Mouse (Mus musculus) testis, adult 2 months (tissue): ENCODE data around the gene Nat10.

Experiments used
- CTCF ChIP-seq: fragments of 200-500 bp; IDR thresholded peaks from 2 replicates; pipeline ENCODE4 v1.5.1; 2012; ENCODE audit warnings: low read depth, mild to moderate bottlenecking, inconsistent platforms, low read length, moderate library complexity; ENCODE audit not compliant: control insufficient read depth, insufficient read depth, insufficient replicate concordance
- POLR2A ChIP-seq: fragments of 200-500 bp; IDR thresholded peaks from 2 replicates; pipeline ENCODE4 v1.6.1; 2012; ENCODE audit warnings: low read depth, mild to moderate bottlenecking, inconsistent platforms, low read length, moderate library complexity; ENCODE audit not compliant: control insufficient read depth

DNA sequence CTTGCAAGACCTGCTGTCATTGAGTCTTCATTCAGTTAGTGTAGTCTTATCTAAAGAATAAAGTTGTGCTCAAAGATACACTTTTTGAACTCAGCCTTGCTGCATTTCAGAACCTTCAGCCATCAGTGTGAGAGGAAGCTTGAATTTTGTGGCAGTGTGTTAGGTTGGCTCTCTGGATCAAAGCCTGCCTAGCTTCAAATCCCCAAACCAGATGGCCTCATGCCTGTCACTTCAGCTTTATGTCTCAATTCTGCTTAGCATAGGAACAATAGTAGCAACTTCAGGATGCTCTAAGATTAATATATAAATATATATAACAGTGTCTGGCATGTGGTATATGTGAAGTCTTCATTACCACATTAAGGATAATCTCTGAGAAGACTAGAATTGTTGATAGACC lies 73.2 kb downstream of the Nat10 start:
- TF ChIP-seq CTCF (no peak), POLR2A (no peak)
